Mouse (Mus musculus) hindbrain, embryonic 10.5 days (tissue): ENCODE results near the gene Gpx8. TPM values are rescaled to one million over a fixed set of nuclear protein-coding genes. Genes with fewer than 3 reads are reported as not detected.
"Not testable (repeated sequence)": the region's sequence is repeated elsewhere in the genome, so short reads cannot be mapped to it uniquely, and the experiment has no call there.

Experiments used
- DNase-seq: peaks from one replicate; pipeline ENCODE4 v3.0.0-alpha.2; 2017; ENCODE audit warnings: low spot score
- H3K27ac ChIP-seq: fragments of 300-500 bp; sonication (generic); 2 replicates; pipeline ENCODE4 v1.5.1; 2016; ENCODE audit warnings: mild to moderate bottlenecking, moderate library complexity
- H3K27me3 ChIP-seq: fragments of 300-500 bp; sonication (generic); 2 replicates; pipeline ENCODE4 v1.6.1; 2016; ENCODE audit warnings: mild to moderate bottlenecking; ENCODE audit not compliant: poor library complexity, insufficient read depth, severe bottlenecking
- H3K36me3 ChIP-seq: fragments of 300-500 bp; sonication (generic); 2 replicates; pipeline ENCODE4 v1.6.1; 2016; ENCODE audit warnings: mild to moderate bottlenecking, moderate library complexity
- H3K4me1 ChIP-seq: fragments of 300-500 bp; sonication (generic); replicated peaks from 2 replicates; pipeline ENCODE4 v1.6.1; 2016; ENCODE audit warnings: mild to moderate bottlenecking
- H3K4me3 ChIP-seq: fragments of 300-500 bp; sonication (generic); 2 replicates; pipeline ENCODE4 v1.5.1; 2016; ENCODE audit warnings: mild to moderate bottlenecking, moderate library complexity
- H3K9me3 ChIP-seq: fragments of 300-500 bp; sonication (generic); 2 replicates; pipeline ENCODE4 v1.6.1; 2016; ENCODE audit warnings: mild to moderate bottlenecking, moderate library complexity
- WGBS: fragments of 180-500 bp; shearing (Covaris S2); methylation state at CpG from one replicate; pipeline ENCODE4 v1.1.7; 2016; 5-methylcytosine and 5-hydroxymethylcytosine counted together
- polyA plus RNA-seq: library from polyadenylated mRNA; unstranded; fragments of >200 nt; fragmentation: Nextera tagmentation; extraction: Ambion mirVana; gene quantifications from 2 replicates; pipeline ENCODE4 v1.2.1, GENCODE M21; 2016

Gene Gpx8
- polyA plus RNA-seq, 1 experiment from 2014 or later = 88.0 TPM

DNA sequence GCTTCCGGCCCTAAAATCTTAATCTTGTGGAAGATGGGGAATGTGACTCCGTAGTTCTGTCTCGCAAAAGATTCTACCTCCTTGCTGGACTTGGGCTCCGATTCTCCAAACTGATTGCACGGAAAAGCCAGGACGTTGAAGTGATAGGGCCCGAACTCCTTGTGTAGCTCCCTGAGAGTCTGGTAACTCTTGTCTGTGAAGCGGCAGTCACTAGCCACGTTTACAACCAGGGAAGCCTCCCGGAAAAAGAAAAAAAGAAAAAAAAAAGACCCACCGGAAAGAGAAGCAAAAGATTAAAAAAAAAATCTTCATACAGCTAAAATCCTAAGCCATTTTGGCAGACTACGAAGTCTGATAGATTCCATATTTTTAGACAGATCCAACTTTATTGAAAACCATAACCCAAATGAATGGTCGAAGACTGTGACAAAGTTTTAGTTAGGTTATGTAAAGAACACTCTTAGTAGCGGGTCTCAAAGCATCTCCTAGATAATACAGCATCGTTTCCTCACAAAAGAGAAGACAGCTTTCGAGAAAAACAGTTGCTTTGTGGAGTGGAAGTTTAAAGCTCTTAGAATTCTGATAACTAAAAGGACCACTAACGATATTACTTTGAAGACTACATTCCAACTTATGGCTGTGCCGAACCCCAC is 626 bp downstream of the Gpx8 start:
- Histone ChIP-seq H3K4me3 (peak overlapping the region; percentile 61), H3K36me3 (peaks cover 34% of the 10 kb centered on the region), H3K4me1 (peaks cover 18% of the 10 kb centered on the region), H3K27me3 (no peaks in the 10 kb centered on the region), H3K9me3 (no peaks in the 10 kb centered on the region), H3K27ac (peak overlapping the region; percentile 89)
- WGBS = 33% methylated on average over 18 of the region's 18 CpGs
- no peak for DNase-seq

DNA sequence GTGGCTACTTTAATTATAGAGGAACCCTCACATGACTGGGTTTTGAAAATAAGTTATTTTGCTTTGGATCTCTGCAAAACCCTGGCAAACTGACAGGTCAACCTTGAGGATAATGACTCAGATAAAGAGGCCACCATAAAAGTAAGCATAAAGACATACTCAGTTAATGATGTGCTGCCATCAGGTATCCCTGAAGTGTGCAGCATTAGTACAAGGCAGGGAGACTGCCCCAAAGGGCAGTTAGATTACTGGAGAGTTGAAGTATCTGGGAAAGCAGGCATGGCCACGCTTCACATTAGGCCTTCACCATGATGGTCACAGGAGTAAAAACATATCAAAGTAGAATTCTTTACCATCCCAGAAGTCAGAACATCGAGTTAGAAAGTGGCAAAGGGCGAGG is 1.3 kb downstream of the Gpx8 start:
- 78% methylated on average over 3 of the region's 3 CpGs for WGBS
- Histone ChIP-seq H3K27ac (no peak overlapping the region), H3K4me1 (peaks cover 18% of the 10 kb centered on the region), H3K36me3 (peaks cover 34% of the 10 kb centered on the region), H3K4me3 (peak overlapping the region; percentile 61), H3K27me3 (no peaks in the 10 kb centered on the region), H3K9me3 (no peaks in the 10 kb centered on the region)
- no peak for DNase-seq

DNA sequence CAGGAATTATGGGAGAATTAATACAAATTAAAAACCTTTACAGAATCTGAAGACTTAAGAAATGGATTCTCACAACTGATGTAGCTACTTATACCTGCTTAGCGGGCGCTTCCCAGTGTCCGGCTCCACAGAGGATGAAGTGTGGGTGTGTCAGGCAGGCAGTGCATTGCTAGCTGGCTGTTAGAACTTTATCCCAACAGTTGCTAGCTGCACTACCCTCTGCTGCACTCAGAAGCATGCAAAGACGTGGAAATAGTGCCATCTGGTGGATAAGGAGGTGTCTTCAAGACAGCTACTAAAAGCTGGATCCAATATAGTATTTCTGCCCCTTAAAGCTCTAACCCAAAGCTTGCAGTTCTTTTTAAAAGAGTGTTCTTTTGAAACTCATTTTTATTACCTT is 10.4 kb downstream of the Gpx8 start:
- peaks cover 53% of the 10 kb centered on the region for H3K27me3 ChIP-seq
- WGBS = 0% methylated on average over 4 of the region's 4 CpGs
- H3K27ac ChIP-seq = no peak overlapping the region
- peaks cover 33% of the 10 kb centered on the region for H3K4me1 ChIP-seq
- H3K4me3 ChIP-seq = peak overlapping the region; percentile 65
- DNase-seq = peak; percentile 71
- H3K36me3 ChIP-seq = no peaks in the 10 kb centered on the region
- H3K9me3 ChIP-seq = no peaks in the 10 kb centered on the region

DNA sequence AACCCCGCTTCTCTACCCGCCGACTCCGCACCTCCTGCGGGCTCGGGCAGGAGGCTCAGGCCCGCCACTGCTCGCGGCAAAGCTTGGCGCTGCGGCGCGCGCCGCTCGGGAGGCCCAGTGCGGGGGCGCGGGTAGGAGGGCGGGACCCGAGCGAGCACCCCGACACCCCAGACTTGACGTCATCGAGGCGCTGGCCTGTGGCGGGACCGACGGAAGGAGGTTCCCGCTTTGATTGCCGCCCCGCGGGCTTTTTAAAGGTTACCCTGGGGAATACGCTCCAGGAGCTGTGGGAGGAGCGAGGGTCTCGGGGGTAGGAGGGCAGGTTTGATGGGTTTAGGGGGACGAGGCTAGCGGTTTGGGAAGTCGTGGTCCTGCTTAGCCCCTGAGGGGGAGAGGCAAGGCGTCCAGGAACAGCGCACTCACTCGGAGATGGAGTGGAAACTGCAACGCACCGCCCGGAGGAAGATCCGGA is 11.2 kb downstream of the Gpx8 start, which contains the start of gene Cdc20b:
Gene Cdc20b (plus strand): TSS at position 162 of the 472 bp plus-strand sequence.
- Histone ChIP-seq H3K36me3 (no peaks in the 10 kb centered on the region), H3K4me3 (peak within 1 kb of the TSS; percentile 65), H3K4me1 (peaks cover 33% of the 10 kb centered on the region), H3K9me3 (no peaks in the 10 kb centered on the region), H3K27me3 (peaks cover 61% of the 10 kb centered on the region), H3K27ac (peak within 1 kb of the TSS; percentile 67)
- under 1% methylated on average over 46 of the region's 46 CpGs for WGBS
- DNase-seq = peak; percentile 58

DNA sequence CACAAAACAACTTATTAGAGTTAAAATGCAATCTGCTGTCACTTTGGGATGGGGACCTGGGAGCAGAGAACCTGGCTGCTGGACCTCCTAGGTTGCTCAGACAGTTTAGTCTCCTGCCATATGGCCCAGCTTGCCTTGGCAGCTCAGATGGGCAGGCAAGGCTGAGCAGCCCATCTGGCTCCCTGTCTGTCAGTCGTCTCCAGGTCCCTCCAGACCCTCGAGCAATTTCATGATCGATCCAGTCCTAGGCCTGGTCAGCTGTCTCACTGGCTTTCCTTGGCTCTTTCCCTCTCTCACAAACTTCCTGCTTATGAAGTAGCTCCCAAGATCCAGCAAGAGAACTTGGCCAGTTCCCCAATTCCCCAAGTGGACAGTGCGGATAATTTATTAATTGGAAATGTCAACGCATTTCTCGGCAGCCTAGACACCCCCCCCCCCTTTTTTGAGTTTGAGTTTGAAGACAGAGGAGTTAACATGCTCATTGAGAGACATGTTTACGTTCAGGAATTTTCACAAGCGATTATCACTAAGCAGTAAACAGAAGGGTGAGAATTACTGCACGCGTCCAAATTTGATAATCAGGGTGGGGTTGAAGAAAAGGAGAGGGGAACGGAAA is 11.8 kb downstream of the Gpx8 start:
- 4% methylated on average over 11 of the region's 11 CpGs for WGBS

DNA sequence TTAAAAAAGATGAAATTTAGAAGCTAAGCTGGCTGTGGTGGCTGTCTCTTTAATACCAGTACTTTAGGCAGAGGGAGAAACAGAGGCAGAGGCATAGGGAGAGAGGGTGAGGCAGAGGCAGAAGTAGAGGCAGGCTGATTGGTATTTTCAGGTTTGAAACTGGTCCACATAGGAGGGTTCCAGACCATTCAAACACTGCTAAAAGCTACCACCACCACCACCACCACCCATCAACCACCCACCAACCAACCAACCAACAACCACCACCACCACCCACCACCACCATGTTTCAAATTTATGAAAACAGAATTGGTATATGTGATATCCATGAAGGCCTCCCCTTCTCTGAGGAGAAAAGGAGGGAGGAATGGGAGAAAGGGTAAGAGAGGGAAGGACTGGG is 13.4 kb downstream of the Gpx8 start:
- no peak for DNase-seq
- Histone ChIP-seq H3K27ac (no peak overlapping the region), H3K27me3 (peaks cover 79% of the 10 kb centered on the region), H3K9me3 (no peaks in the 10 kb centered on the region), H3K36me3 (no peaks in the 10 kb centered on the region), H3K4me1 (peaks cover 33% of the 10 kb centered on the region), H3K4me3 (no peak overlapping the region)

More for the DNA sequence above, 11.8 kb downstream of the Gpx8 start:
- Histone ChIP-seq H3K27ac (no peak overlapping the region), H3K27me3 (peaks cover 67% of the 10 kb centered on the region), H3K9me3 (no peaks in the 10 kb centered on the region), H3K36me3 (no peaks in the 10 kb centered on the region), H3K4me3 (peak overlapping the region; percentile 65), H3K4me1 (peaks cover 33% of the 10 kb centered on the region)
- DNase-seq = peak; percentile 54

DNA sequence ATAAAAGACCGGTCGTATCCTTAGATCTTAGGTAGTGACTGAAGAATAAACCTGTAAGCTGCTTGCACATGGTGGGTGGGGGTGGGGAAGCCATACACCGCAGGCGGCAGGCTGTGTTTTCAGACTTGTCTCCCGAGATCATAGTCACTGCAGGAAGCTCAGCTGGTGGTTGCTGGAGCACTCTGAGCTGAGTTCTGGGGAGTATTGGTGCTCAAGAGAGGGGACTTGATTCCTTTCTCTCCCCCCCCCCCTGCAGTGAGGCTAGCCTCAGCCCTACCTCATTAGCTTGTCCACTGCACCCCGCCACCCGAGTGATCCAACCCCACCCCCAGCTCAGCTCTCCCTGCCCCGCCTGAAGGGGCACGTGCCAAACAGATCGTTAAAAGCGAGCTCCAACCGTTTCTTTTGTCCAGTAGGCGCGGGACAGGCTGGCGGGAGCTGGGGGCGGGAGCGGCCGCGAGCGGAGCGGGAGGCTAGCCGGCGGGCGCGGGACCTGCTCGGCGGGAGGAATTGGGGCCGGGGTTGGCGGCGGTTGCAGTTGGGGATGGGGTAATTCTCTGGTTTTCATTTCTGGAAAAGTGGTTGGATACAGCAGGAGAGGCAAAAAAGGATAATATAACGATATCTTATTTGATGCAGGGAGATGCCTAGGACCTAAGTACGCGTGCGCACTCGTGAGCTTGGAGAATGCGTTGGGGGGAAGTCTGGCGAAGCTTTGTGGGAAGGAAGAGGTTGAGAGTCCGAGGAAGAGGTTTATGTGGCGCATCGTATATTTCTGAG is 14.2 kb downstream of the Gpx8 start:
- Histone ChIP-seq H3K36me3 (no peaks in the 10 kb centered on the region), H3K27me3 (peaks cover 79% of the 10 kb centered on the region), H3K27ac (peak overlapping the region; percentile 84), H3K4me3 (peak overlapping the region; percentile 56), H3K4me1 (peaks cover 33% of the 10 kb centered on the region), H3K9me3 (no peaks in the 10 kb centered on the region)
- DNase-seq = peak; percentile 79
- under 1% methylated on average over 40 of the region's 40 CpGs for WGBS

DNA sequence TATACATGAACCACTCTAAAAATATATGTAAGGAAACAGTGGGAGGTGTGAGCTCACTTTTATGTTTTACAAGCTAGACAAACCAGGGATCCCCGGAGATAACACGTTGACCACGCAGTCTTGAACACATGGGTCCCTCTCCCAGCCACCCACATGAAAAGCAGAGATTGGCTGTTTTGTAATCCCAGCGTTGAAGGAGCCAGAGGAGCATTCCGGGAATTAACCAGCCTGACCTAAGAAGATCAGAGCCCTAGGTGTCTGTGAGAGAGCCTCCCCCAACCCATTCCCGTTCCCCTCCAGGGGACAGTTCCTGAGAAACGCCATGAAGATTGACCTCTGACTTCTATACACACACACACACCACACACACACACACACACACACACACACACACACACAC is 14.9 kb downstream of the Gpx8 start:
- Histone ChIP-seq H3K27me3 (peaks cover 79% of the 10 kb centered on the region), H3K4me1 (peaks cover 33% of the 10 kb centered on the region)
- no peak for DNase-seq

DNA sequence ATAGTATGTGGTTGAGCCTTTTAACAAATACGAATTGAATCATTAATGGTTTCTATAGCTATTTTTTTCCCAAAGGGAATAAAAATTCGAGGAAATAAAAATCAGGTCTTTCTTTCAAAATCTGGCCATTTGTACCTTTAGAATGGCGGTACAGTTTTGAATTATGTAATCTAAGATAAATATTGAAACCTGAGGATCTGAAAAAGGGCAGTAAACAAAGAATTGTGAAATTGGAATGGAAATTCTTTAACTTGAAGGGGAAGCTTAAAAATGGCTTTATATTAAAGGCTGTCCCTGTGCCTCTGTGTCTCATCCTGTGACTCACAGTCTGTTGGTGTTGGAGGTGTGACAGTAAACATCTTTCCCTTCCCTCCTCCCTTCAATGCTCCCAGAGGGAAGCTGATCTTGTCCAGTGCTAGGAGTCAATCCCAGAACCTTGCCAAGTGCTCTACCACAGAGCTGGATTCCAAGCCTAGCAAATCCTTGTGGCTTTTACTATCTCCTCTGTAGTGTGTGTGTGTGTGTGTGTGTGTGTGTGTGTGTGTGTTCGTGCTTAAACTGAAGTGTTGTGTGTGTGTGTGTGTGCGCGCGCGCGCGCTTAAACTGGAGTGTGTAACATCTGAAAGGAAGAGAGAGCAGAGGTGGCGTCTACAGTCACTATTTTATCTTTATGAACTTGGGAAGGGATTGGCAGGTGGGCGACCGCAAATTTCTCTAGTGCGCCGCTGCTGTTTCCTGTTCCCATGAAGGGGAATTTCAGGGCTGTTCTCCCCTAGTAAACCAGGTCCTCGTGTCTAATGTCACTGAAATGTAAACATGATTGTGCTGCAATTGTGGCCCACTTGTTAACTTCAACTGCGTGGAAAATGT is 22.7 kb downstream of the Gpx8 start:
- Histone ChIP-seq H3K27ac (no peak overlapping the region), H3K9me3 (no peaks in the 10 kb centered on the region), H3K4me3 (no peak overlapping the region), H3K27me3 (peaks cover 27% of the 10 kb centered on the region), H3K4me1 (no peaks in the 10 kb centered on the region), H3K36me3 (no peaks in the 10 kb centered on the region)
- 88% methylated on average over 17 of the region's 17 CpGs for WGBS
- DNase-seq = no peak

More for the DNA sequence above, 14.9 kb downstream of the Gpx8 start:
- 2% methylated on average over 7 of the region's 7 CpGs for WGBS
- H3K36me3 ChIP-seq = no peaks in the 10 kb centered on the region
- H3K4me3 ChIP-seq = peak overlapping the region; percentile 56
- H3K9me3 ChIP-seq = no peaks in the 10 kb centered on the region
- peak overlapping the region; percentile 84 for H3K27ac ChIP-seq

DNA sequence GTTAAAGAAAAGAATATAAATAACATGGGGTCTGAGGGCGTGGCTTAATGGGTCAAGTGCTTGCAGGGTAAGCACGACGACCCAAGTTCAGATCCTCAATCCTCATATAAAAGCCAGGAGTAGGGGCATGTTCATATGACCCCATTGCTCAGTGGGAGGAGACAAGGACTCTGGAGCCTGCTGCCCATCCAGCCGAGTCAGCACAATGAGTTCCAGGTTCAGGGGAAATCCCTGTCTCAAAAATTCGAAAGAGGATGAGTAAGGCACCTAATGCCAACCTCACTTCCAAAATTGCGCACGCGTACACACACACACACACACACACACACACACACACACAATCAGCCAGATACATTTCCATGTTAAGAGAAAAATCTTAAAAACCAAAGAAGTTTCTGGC is 23.7 kb downstream of the Gpx8 start:
- Histone ChIP-seq H3K36me3 (no peaks in the 10 kb centered on the region), H3K27me3 (peaks cover 16% of the 10 kb centered on the region; the same call in 1 of the 2 replicates), H3K4me3 (no peak overlapping the region), H3K9me3 (no peaks in the 10 kb centered on the region), H3K4me1 (no peaks in the 10 kb centered on the region), H3K27ac (no peak overlapping the region)
- WGBS = 75% methylated on average over 8 of the region's 8 CpGs
- no peak for DNase-seq

DNA sequence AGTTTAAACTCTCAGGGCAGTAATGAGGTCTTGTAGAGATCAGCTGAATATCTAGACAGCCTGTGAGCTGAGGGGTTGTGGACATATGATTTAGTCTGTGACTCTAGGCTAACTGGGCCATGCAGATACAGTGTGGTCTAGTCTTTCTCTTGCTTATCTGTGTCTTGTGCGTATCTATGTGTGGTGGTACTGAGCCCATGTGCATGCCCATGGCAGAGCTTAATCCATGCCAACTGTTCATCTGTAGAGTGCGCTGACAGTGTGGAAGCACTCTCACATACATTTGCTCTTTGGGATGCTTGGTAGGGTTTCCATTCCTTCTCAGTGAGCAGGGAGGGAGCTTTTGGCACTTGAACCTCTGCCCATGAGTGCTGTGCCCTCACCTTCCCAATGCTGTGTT is 24.7 kb downstream of the Gpx8 start:
- H3K36me3 ChIP-seq = no peaks in the 10 kb centered on the region
- no peaks in the 10 kb centered on the region for H3K9me3 ChIP-seq
- H3K4me3 ChIP-seq = no peak overlapping the region
- no peak for DNase-seq
- no peak overlapping the region for H3K27ac ChIP-seq
- peaks cover 16% of the 10 kb centered on the region; the same call in 1 of the 2 replicates for H3K27me3 ChIP-seq
- 85% methylated on average over 2 of the region's 2 CpGs for WGBS
- H3K4me1 ChIP-seq = no peaks in the 10 kb centered on the region

DNA sequence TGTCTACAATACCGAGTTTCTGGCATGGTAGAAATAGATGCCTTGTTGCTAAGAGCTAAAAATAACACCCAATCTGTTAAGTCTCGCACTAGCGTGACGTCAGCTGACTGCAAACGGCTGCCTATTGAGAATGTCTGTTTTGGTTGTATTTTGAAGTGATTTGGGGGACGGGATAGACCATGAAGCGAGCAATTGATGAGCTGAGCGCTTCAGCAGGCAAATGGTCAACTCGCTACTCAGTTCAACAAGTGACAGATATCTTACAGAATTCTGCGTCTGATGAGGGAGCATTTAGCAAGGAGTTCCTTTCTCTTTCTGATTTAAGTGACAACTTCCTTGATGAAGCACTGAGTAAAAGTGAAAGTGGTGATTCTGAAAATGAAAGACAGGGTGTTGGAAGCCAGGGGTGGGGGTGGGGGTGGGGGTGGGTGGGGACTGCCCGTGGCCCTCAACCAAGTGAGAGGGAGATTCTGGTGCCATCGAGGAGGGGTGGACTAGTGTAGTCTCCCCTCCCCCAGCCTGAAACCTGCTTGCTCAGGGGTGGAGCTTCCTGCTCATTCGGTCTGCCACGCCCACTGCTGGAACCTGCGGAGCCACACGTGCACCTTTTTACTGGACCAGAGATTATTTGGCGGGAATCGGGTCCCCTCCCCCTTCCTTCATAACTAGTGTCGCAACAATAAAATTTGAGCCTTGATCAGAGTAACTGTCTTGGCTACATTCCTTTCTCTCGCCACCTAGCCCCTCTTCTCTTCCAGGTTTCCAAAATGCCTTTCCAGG is 32.8 kb downstream of the Gpx8 start:
- not testable (repeated sequence) for H3K36me3 ChIP-seq, H3K27me3 ChIP-seq, H3K27ac ChIP-seq, DNase-seq, H3K4me3 ChIP-seq, H3K4me1 ChIP-seq, H3K9me3 ChIP-seq
- WGBS = 65% methylated on average over 20 of the region's 20 CpGs
